Mouse (Mus musculus): Measurements from ENCODE around the gene Cdh16. TPM values are rescaled to one million over a fixed set of nuclear protein-coding genes. Genes with fewer than 3 reads are reported as not detected.

Gene Cdh16
- polyA plus RNA-seq, 1 experiment from 2014 or later = not detected

DNA sequence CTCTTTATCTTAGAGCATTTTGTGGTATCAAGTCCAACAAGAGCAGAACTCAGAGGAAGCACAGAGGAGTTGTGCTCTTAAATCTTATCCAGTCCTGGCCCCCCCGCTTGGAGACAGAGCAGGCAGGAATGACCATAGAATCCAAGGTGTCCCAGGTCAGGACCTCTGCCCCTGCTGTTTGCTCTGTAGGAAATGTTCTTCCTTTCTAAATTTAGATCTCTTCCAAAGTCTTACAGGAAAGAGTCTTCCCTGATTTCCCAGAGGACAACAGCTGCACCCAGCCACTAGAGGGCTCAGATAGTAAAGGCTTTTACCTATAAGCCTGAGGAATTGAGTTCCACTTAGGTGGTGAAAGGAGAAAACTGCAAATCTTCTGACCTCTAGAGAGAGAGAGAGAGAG, 54.6 kb downstream of the Cdh16 start:
- no peak overlapping the region for H3K9ac ChIP-seq
- H3K27me3 ChIP-seq = no peaks in the 10 kb centered on the region
- no peak overlapping the region for H3K4me3 ChIP-seq
- H3K9me3 ChIP-seq = no peaks in the 10 kb centered on the region
- no peak for ATAC-seq (ENCODE audit: insufficient number of reproducible peaks, insufficient read depth, low FRiP score, low TSS enrichment)
- 38% methylated on average over 1 of the region's 1 CpGs for WGBS
- no peaks in the 10 kb centered on the region for H3K4me1 ChIP-seq
- no peak overlapping the region for H3K27ac ChIP-seq
- no peak overlapping the region for H3K4me2 ChIP-seq (replicated peaks)
- no peaks in the 10 kb centered on the region for H3K36me3 ChIP-seq

DNA sequence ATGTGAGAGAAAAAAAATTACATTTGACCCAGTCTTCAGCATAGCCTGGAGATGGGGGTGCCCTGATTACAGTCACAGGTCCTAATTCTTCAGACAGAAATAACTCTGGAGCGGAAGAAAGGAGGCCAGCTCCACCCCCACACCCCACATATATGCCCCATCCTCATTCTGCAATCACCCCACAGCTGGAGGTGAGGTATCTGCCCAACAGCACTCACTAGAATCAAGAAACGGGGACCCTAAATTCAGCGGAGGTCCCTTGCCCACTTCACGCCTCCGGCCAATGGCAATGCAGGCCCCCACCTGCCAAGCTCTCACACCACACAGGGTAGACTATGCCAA, 58.8 kb downstream of the Cdh16 start:
- no peaks in the 10 kb centered on the region for H3K9me3 ChIP-seq
- no peaks in the 10 kb centered on the region for H3K36me3 ChIP-seq
- ATAC-seq (ENCODE audit: insufficient number of reproducible peaks, insufficient read depth, low FRiP score, low TSS enrichment) = 0 out of 2 replicates have a peak, but pooled peaks have one; percentile 20
- no peak overlapping the region for H3K4me2 ChIP-seq (replicated peaks)
- WGBS = 90% methylated on average over 5 of the region's 5 CpGs
- no peak overlapping the region for H3K9ac ChIP-seq
- H3K4me1 ChIP-seq = no peaks in the 10 kb centered on the region
- no peak overlapping the region for H3K4me3 ChIP-seq
- H3K27me3 ChIP-seq = no peaks in the 10 kb centered on the region
- H3K27ac ChIP-seq = no peak overlapping the region

DNA sequence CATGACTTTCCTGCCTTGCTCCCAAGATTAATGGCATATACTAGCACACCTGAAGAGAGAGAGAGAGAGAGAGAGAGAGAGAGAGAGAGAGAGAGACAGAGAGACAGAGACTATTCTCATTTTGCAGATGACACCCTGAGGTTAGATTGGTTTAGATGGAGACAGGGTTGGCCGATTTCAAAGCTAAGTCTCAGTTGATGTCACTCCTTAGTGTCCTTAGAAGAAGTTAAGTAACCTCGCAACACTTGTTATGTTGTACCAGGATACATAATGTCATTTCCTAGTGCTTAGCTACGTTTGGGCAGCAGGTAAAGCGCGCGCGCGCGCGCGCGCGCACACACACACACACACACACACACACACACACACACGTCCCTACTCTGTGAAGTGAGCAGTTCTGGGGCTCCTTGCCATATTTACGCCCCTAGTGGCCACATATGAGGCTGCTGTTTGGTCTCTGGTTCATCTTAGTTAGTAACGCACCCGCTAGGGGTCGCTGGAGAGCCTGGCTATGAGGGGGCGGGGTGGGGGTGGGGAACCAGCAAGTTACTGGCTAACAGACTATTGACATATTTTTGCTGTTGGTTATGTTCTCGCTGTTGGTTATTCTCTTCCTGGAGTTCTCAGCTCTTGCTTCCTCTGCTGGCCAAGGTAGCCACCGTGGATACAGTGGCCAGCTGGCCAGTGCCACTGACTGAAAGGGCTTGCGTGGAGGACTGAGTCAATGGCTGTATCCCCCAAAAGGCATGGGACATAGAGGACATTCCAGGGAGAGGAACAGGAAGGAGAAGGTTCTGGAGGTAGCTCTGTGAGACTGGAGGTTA, 59.4 kb downstream of the Cdh16 start:
- ATAC-seq (ENCODE audit: insufficient number of reproducible peaks, insufficient read depth, low FRiP score, low TSS enrichment) = peak; percentile 75; the same call in 1 of the 2 replicates
- no peak overlapping the region for H3K27ac ChIP-seq
- 20% methylated on average over 22 of the region's 22 CpGs for WGBS
- no peaks in the 10 kb centered on the region for H3K27me3 ChIP-seq
- H3K4me3 ChIP-seq = no peak overlapping the region
- H3K9ac ChIP-seq = no peak overlapping the region
- no peaks in the 10 kb centered on the region for H3K36me3 ChIP-seq
- H3K4me2 ChIP-seq (replicated peaks) = 0 out of 2 replicates have a peak overlapping the region, but pooled peaks have one; percentile 5
- H3K4me1 ChIP-seq = no peaks in the 10 kb centered on the region
- no peaks in the 10 kb centered on the region for H3K9me3 ChIP-seq

DNA sequence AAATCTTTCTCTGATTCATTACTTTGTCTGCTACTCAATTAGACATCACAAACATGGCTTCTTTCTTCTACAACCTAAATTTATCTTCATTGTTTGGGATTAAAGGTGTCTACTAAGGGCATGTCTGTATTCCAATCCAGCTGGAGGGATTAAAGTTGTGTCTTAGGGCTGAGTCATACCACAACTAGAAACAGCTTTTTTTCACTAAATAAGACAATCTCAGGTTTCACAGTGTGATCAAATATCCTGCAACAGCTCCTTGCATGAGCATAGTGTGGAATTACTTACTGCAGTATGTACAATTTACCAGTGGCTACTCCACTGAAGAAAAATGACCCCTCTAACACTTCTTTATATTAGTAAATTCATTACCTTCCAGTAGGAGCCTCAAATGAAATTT, 63.5 kb downstream of the Cdh16 start:
- Histone ChIP-seq H3K27me3 (no peaks in the 10 kb centered on the region), H3K4me1 (no peaks in the 10 kb centered on the region)
- no peak for ATAC-seq (ENCODE audit: insufficient number of reproducible peaks, insufficient read depth, low FRiP score, low TSS enrichment)

DNA sequence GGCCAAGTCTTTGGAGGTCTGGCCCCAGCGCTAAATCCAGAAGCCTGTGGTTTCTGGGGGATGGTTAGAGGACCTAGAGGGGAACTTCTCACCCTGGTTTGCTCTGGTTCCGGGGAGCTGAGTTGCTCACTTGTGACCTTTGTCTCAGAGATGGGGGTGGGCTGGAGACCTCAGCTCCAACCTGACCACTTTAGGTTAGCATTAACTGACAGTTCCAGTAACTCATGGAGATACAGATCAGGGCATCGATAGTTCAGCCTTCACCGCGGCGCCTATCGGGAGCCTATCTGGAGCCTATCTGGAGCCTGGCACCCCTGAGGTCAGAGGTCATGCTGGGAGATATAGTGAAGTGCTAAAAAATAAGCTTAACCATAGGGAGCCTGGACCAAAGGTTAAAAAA, 67.0 kb downstream of the Cdh16 start:
- H3K9ac ChIP-seq = no peak overlapping the region
- H3K9me3 ChIP-seq = no peaks in the 10 kb centered on the region
- WGBS = 83% methylated on average over 7 of the region's 7 CpGs
- no peaks in the 10 kb centered on the region for H3K36me3 ChIP-seq
- ATAC-seq (ENCODE audit: insufficient number of reproducible peaks, insufficient read depth, low FRiP score, low TSS enrichment) = no peak
- H3K27me3 ChIP-seq = 0 out of 2 replicates have a peak, but pooled peaks cover 2% of the 10 kb centered on the region
- H3K4me3 ChIP-seq = no peak overlapping the region
- H3K27ac ChIP-seq = no peak overlapping the region
- H3K4me2 ChIP-seq (replicated peaks) = no peak overlapping the region
- H3K4me1 ChIP-seq = no peaks in the 10 kb centered on the region

More for the DNA sequence above, 63.5 kb downstream of the Cdh16 start:
- no peak overlapping the region for H3K27ac ChIP-seq
- no peaks in the 10 kb centered on the region for H3K9me3 ChIP-seq
- no peak overlapping the region for H3K4me3 ChIP-seq
- H3K4me2 ChIP-seq (replicated peaks) = no peak overlapping the region
- H3K9ac ChIP-seq = no peak overlapping the region
- no peaks in the 10 kb centered on the region for H3K36me3 ChIP-seq

DNA sequence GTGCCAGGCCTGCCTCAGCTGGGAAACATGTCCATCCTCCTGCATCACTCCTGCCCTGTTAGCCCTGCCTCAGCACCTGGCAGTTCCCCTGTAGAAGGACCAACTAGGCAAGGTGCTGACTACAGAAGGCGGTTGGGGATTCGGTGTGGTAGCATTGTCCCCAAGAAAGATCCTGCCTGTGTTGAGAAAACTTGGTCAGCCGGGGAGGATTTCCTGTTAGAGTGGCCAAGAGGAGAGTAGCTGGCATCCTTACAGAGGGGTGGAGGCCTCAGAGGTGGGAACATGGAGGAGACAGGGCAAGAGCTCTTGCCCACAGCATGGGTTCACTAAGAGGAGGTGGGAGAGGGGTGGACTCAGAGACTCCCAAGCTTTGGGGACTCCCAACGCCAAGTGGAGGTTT, 69.0 kb downstream of the Cdh16 start:
- 90% methylated on average over 4 of the region's 4 CpGs for WGBS
- H3K36me3 ChIP-seq = no peaks in the 10 kb centered on the region
- no peaks in the 10 kb centered on the region for H3K9me3 ChIP-seq
- no peak overlapping the region for H3K4me2 ChIP-seq (replicated peaks)
- H3K27me3 ChIP-seq = 0 out of 2 replicates have a peak, but pooled peaks cover 2% of the 10 kb centered on the region
- H3K4me3 ChIP-seq = no peak overlapping the region
- peaks cover 3% of the 10 kb centered on the region for H3K4me1 ChIP-seq
- no peak overlapping the region for H3K9ac ChIP-seq
- H3K27ac ChIP-seq = no peak overlapping the region
- ATAC-seq (ENCODE audit: insufficient number of reproducible peaks, insufficient read depth, low FRiP score, low TSS enrichment) = no peak

Other genes starting within 250 kb of the Cdh16 start
- 3.0 and 3.3 TPM in 2 replicates for gene Cmtm4, start 228.6 kb downstream of the Cdh16 start, polyA plus RNA-seq (2016; fragmentation: Nextera tagmentation; extraction: Ambion mirVana)
- gene Dync1li2, start 181.3 kb downstream of the Cdh16 start, polyA plus RNA-seq (2016; fragmentation: Nextera tagmentation; extraction: Ambion mirVana) = 87.3 and 89.1 TPM in 2 replicates
- gene Terb1, start 114.5 kb downstream of the Cdh16 start, polyA plus RNA-seq (2016; fragmentation: Nextera tagmentation; extraction: Ambion mirVana) = 0.24 and 0.29 TPM in 2 replicates
- gene Nae1, start 89.8 kb downstream of the Cdh16 start, polyA plus RNA-seq (2016; fragmentation: Nextera tagmentation; extraction: Ambion mirVana) = 129 TPM in 2 replicates
- 0.83 and 0.97 TPM in 2 replicates for gene Car7, start 89.7 kb downstream of the Cdh16 start, polyA plus RNA-seq (2016; fragmentation: Nextera tagmentation; extraction: Ambion mirVana)
- gene Pdp2, start 32.9 kb downstream of the Cdh16 start, polyA plus RNA-seq (2016; fragmentation: Nextera tagmentation; extraction: Ambion mirVana) = 13.2 and 13.7 TPM in 2 replicates
- 3.5 and 5.1 TPM in 2 replicates for gene Rrad, start 6.9 kb upstream of the Cdh16 start, polyA plus RNA-seq (2016; fragmentation: Nextera tagmentation; extraction: Ambion mirVana)
- gene Ciao2b, start 17.6 kb upstream of the Cdh16 start, polyA plus RNA-seq (2016; fragmentation: Nextera tagmentation; extraction: Ambion mirVana) = 83.7 and 87.9 TPM in 2 replicates
- gene Ces2a, start 109.6 kb upstream of the Cdh16 start, polyA plus RNA-seq (2016; fragmentation: Nextera tagmentation; extraction: Ambion mirVana) = not detected in 2 replicates
- 0.23 TPM in 1 of 2 replicates, not detected in the other for gene Ces2b, start 207.2 kb upstream of the Cdh16 start, polyA plus RNA-seq (2016; fragmentation: Nextera tagmentation; extraction: Ambion mirVana)
- gene Ces2c, start 222.7 kb upstream of the Cdh16 start, polyA plus RNA-seq (2016; fragmentation: Nextera tagmentation; extraction: Ambion mirVana) = not detected in 2 replicates

Measured in embryonic facial prominence, embryonic 12.5 days (tissue).